Mouse (Mus musculus) G1E (cell line): ENCODE measurements around the gene Gpsm1. TPM values are rescaled to one million over a fixed set of nuclear protein-coding genes. Genes with fewer than 3 reads are reported as not detected.

Source experiments
- ATAC-seq: 2 replicates; pipeline ENCODE4 v1.8.0; 2016; ENCODE audit warnings: mild to moderate bottlenecking; ENCODE audit not compliant: insufficient number of reproducible peaks, poor library complexity, low FRiP score, severe bottlenecking; ENCODE audit errors: extremely low read depth
- DNase-seq: peaks from one replicate; pipeline ENCODE4 v3.0.0; 2012; ENCODE audit warnings: low spot score
- H3K27me3 ChIP-seq: 2 replicates; pipeline ENCODE4 v1.6.1; 2012; ENCODE audit warnings: mild to moderate bottlenecking, low read length, inconsistent platforms; ENCODE audit not compliant: insufficient read depth
- H3K36me3 ChIP-seq: replicated peaks from 2 replicates; pipeline ENCODE3; 2012; ENCODE audit warnings: mild to moderate bottlenecking, inconsistent platforms
- H3K4me1 ChIP-seq: 2 replicates; pipeline ENCODE4 v1.6.1; 2012; ENCODE audit warnings: low read depth, low read length, inconsistent platforms, mixed read lengths; ENCODE audit not compliant: insufficient read depth
- H3K4me3 ChIP-seq: 2 replicates; pipeline ENCODE4 v1.5.1; 2012; ENCODE audit warnings: low read depth, mild to moderate bottlenecking, inconsistent platforms, low read length, moderate library complexity, mixed read lengths
- H3K9me3 ChIP-seq: replicated peaks from 2 replicates; pipeline ENCODE4 v1.6.1; 2012; ENCODE audit warnings: inconsistent platforms
- CTCF ChIP-seq: IDR thresholded peaks from 2 replicates; pipeline ENCODE4 v1.5.1; 2012; ENCODE audit warnings: low read depth, low read length, inconsistent platforms, mixed read lengths
- GATA1 ChIP-seq: IDR thresholded peaks from 2 replicates; pipeline ENCODE4 v1.6.1; 2012; ENCODE audit warnings: borderline replicate concordance, low read length, inconsistent platforms, mixed read lengths
- GATA2 ChIP-seq: IDR thresholded peaks from 2 replicates; pipeline ENCODE4 v1.6.1; 2012; ENCODE audit warnings: low read depth, low read length, inconsistent platforms, borderline replicate concordance
- POLR2AphosphoS5 ChIP-seq: IDR thresholded peaks from 2 replicates; pipeline ENCODE4 v1.6.1; 2012; ENCODE audit warnings: low read depth, low read length, inconsistent platforms; ENCODE audit not compliant: insufficient replicate concordance
- TAL1 ChIP-seq: conservative IDR thresholded peaks from 2 replicates; pipeline ENCODE4 v1.6.1; 2012; ENCODE audit warnings: low read depth, low read length, inconsistent platforms, mixed read lengths
- polyA plus RNA-seq: library from polyadenylated mRNA; stranded (reverse); fragments of >175 nt; gene quantifications from 2 replicates; pipeline ENCODE4 v1.2.3, GENCODE M21; 2012
- total RNA-seq, 2 experiments: library from RNA; stranded (forward) in 1 of 2; stranded (reverse) in 1 of 2; fragments of 200-1000 nt in 1 of 2; fragments of >200 nt in 1 of 2; fragmentation: Nextera tagmentation in 1 of 2; gene quantifications; 2 replicates each; pipeline ENCODE4 v1.2.3; 2014 to 2017

Gene Gpsm1
- total and polyA plus RNA-seq, 3 experiments: 0.05 to 0.22 TPM; not detected in 1

- H3K4me1 ChIP-seq: no peaks in the 10 kb centered on the region
- ATAC-seq (no peak), DNase-seq (no peak)
- H3K4me3 ChIP-seq: no peak overlapping the region
- H3K9me3 ChIP-seq: no peaks in the 10 kb centered on the region
- H3K27me3 ChIP-seq: peaks cover 26% of the 10 kb centered on the region
- no peaks in the 10 kb centered on the region for H3K36me3 ChIP-seq
- TF ChIP-seq CTCF: no peak
- TF ChIP-seq GATA1: no peak
- TF ChIP-seq TAL1: no peak
- TF ChIP-seq GATA2: no peak
- no peak for TF ChIP-seq POLR2AphosphoS5
Observed at GRCm38 (mm10) chr2:26285804-26286203, 29.5 kb upstream of the Gpsm1 start.

GRCm38 (mm10) chr2:26286391-26286790 is 28.9 kb upstream of the Gpsm1 start:
- Histone ChIP-seq H3K36me3 (no peaks in the 10 kb centered on the region), H3K4me1 (no peaks in the 10 kb centered on the region), H3K4me3 (no peak overlapping the region), H3K9me3 (no peaks in the 10 kb centered on the region), H3K27me3 (peaks cover 22% of the 10 kb centered on the region)
- DNase-seq: no peak
- no peak for ATAC-seq
- TF ChIP-seq TAL1: no peak
- TF ChIP-seq POLR2AphosphoS5: no peak
- TF ChIP-seq CTCF: no peak
- TF ChIP-seq GATA1: no peak
- TF ChIP-seq GATA2: no peak

- H3K4me3 ChIP-seq: no peak overlapping the region
- no peaks in the 10 kb centered on the region for H3K4me1 ChIP-seq
- TF ChIP-seq GATA1: no peak
- no peak for TF ChIP-seq TAL1
- no peak for TF ChIP-seq GATA2
- no peak for TF ChIP-seq POLR2AphosphoS5
- TF ChIP-seq CTCF: no peak
- no peaks in the 10 kb centered on the region for H3K36me3 ChIP-seq
- ATAC-seq (no peak), DNase-seq (no peak)
- H3K9me3 ChIP-seq: no peaks in the 10 kb centered on the region
- H3K27me3 ChIP-seq: peaks cover 31% of the 10 kb centered on the region
Observed at GRCm38 (mm10) chr2:26290133-26290532, 25.2 kb upstream of the Gpsm1 start.

- Histone ChIP-seq H3K9me3 (no peaks in the 10 kb centered on the region), H3K4me3 (no peak within 1 kb of the TSS), H3K27me3 (peaks cover 44% of the 10 kb centered on the region), H3K36me3 (no peaks in the 10 kb centered on the region), H3K4me1 (peaks cover 2% of the 10 kb centered on the region; the same call in 1 of the 2 replicates)
- no peak for DNase-seq
- ATAC-seq: no peak
- TF ChIP-seq GATA1: no peak
- no peak for TF ChIP-seq POLR2AphosphoS5
- no peak for TF ChIP-seq TAL1
- TF ChIP-seq GATA2: no peak
- no peak for TF ChIP-seq CTCF
Observed at GRCm38 (mm10) chr2:26294457-26294856, 20.9 kb upstream of the Gpsm1 start, which contains the start of gene Ccdc187. TSS of gene Ccdc187 (minus strand) at chr2:26294557.

- peaks cover 2% of the 10 kb centered on the region; the same call in 1 of the 2 replicates for H3K4me1 ChIP-seq
- H3K27me3 ChIP-seq: peaks cover 56% of the 10 kb centered on the region
- H3K9me3 ChIP-seq: no peaks in the 10 kb centered on the region
- no peak for TF ChIP-seq GATA1
- no peak for TF ChIP-seq CTCF
- TF ChIP-seq TAL1: no peak
- TF ChIP-seq GATA2: no peak
- TF ChIP-seq POLR2AphosphoS5: no peak
- H3K4me3 ChIP-seq: no peak overlapping the region
- ATAC-seq (no peak), DNase-seq (no peak)
- H3K36me3 ChIP-seq: no peaks in the 10 kb centered on the region
Observed at GRCm38 (mm10) chr2:26296606-26297195, 18.6 kb upstream of the Gpsm1 start.

- H3K4me3 ChIP-seq: no peak overlapping the region
- peaks cover 2% of the 10 kb centered on the region; the same call in 1 of the 2 replicates for H3K4me1 ChIP-seq
- H3K27me3 ChIP-seq: peaks cover 54% of the 10 kb centered on the region
- DNase-seq (no peak), ATAC-seq (no peak)
- H3K36me3 ChIP-seq: no peaks in the 10 kb centered on the region
- no peak for TF ChIP-seq TAL1
- no peak for TF ChIP-seq CTCF
- TF ChIP-seq POLR2AphosphoS5: no peak
- no peak for TF ChIP-seq GATA1
- no peak for TF ChIP-seq GATA2
- no peaks in the 10 kb centered on the region for H3K9me3 ChIP-seq
Observed at GRCm38 (mm10) chr2:26298208-26298855, 17.0 kb upstream of the Gpsm1 start.
